Mouse (Mus musculus) kidney, adult 2 months (tissue): Measurements from ENCODE around the gene St8sia1. TPM values are rescaled to one million over a fixed set of nuclear protein-coding genes. Genes with fewer than 3 reads are reported as not detected.

ENCODE experiments used
- DNase-seq: peaks from one replicate; pipeline ENCODE4 v3.0.0; 2021
- H3K27ac ChIP-seq: fragments of 200-500 bp; 2 replicates; pipeline ENCODE4 v1.5.1; 2012; ENCODE audit warnings: low read depth, low read length, control low read depth, inconsistent platforms; ENCODE audit not compliant: insufficient read depth
- H3K27me3 ChIP-seq: fragments of 200-500 bp; replicated peaks from 2 replicates; pipeline ENCODE4 v1.6.1; 2012; ENCODE audit warnings: mild to moderate bottlenecking, moderate library complexity, low read length, inconsistent platforms; ENCODE audit not compliant: control insufficient read depth, insufficient read depth
- H3K36me3 ChIP-seq: fragments of 200-500 bp; 2 replicates; pipeline ENCODE4 v1.6.1; 2012; ENCODE audit warnings: mild to moderate bottlenecking, moderate library complexity, low read length, inconsistent platforms; ENCODE audit not compliant: control insufficient read depth, insufficient read depth
- H3K4me1 ChIP-seq: fragments of 200-500 bp; 2 replicates; pipeline ENCODE4 v1.6.1; 2011; ENCODE audit warnings: low read length; ENCODE audit not compliant: control insufficient read depth, insufficient read depth
- H3K4me3 ChIP-seq: fragments of 200-500 bp; 2 replicates; pipeline ENCODE4 v1.5.1; 2011; ENCODE audit warnings: mild to moderate bottlenecking, low read depth, low read length, control low read depth; ENCODE audit not compliant: insufficient read depth
- CTCF ChIP-seq: fragments of 200-500 bp; conservative IDR thresholded peaks from 2 replicates; pipeline ENCODE4 v1.5.1; 2011; ENCODE audit warnings: low read depth, mild to moderate bottlenecking, control low read depth, low read length, moderate library complexity, mixed read lengths; ENCODE audit not compliant: insufficient read depth, insufficient read length
- POLR2A ChIP-seq: fragments of 200-500 bp; IDR thresholded peaks from one replicate; pipeline ENCODE4 v1.6.1; 2011; ENCODE audit warnings: low read depth, low read length, control low read depth
- WGBS: fragments of 180-500 bp; shearing (Covaris S2); methylation state at CpG from one replicate; pipeline ENCODE4 v1.1.7; 2018; 5-methylcytosine and 5-hydroxymethylcytosine counted together
- polyA plus RNA-seq: library from polyadenylated mRNA; depleted of rRNA; stranded (reverse); fragments of >200 nt; gene quantifications from 2 replicates; pipeline ENCODE4 v1.2.3, GENCODE M21; 2012

St8sia1 gene
- polyA plus RNA-seq, 1 experiment, result 14.3 TPM

DNA sequence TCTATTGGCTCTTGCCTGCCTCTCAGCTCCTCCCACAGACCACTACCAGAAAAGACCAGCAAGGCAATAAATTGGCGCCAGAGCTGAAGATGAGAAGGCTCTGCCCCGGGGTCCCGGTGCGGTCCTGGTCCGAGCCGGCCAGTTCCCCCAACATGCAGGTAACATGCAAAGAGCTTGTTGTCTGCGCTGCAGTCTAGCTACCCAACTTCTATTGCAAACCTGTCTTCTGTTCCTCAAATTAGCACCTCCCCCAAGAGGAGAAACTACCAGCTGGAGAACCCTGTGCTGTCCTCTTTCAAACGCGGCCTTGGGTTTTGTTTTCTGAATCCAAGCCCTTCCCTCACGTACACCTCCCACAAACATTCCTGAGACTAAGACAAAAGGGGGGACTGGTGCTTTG, 1.8 kb downstream of the St8sia1 start:
- TF ChIP-seq CTCF, result no peak
- TF ChIP-seq POLR2A, result no peak
- Histone ChIP-seq H3K27me3 (no peaks in the 10 kb centered on the region), H3K4me3 (peak overlapping the region; percentile 65), H3K36me3 (no peaks in the 10 kb centered on the region), H3K27ac (peak overlapping the region; percentile 39), H3K4me1 (no peaks in the 10 kb centered on the region)
- no peak for DNase-seq
- WGBS, result 70% methylated on average over 10 of the region's 10 CpGs

GRCm38 (mm10) chr6:142961721-142962455, 2.4 kb downstream of the St8sia1 start:
- DNase-seq, result peak; percentile 30
- Histone ChIP-seq H3K27ac (no peak overlapping the region), H3K4me1 (no peaks in the 10 kb centered on the region), H3K36me3 (no peaks in the 10 kb centered on the region), H3K4me3 (peak overlapping the region; percentile 65), H3K27me3 (no peaks in the 10 kb centered on the region)
- whole genome bisulfite sequencing, result 68% methylated on average over 9 of the region's 9 CpGs
- TF ChIP-seq CTCF (no peak), POLR2A (no peak)

GRCm38 (mm10) chr6:142956556-142956955, 7.7 kb downstream of the St8sia1 start:
- no peak overlapping the region for H3K4me3 ChIP-seq
- no peaks in the 10 kb centered on the region for H3K27me3 ChIP-seq
- H3K27ac ChIP-seq, result no peak overlapping the region
- DNase-seq, result no peak
- WGBS, result 90% methylated on average over 4 of the region's 4 CpGs
- H3K36me3 ChIP-seq, result no peaks in the 10 kb centered on the region
- TF ChIP-seq POLR2A, result no peak
- TF ChIP-seq CTCF, result no peak
- H3K4me1 ChIP-seq, result peaks cover 9% of the 10 kb centered on the region

GRCm38 (mm10) chr6:142955281-142955680, 9.0 kb downstream of the St8sia1 start:
- Histone ChIP-seq H3K4me3 (no peak overlapping the region), H3K36me3 (no peaks in the 10 kb centered on the region), H3K27me3 (no peaks in the 10 kb centered on the region), H3K27ac (no peak overlapping the region), H3K4me1 (peaks cover 10% of the 10 kb centered on the region)
- no peak for TF ChIP-seq POLR2A
- no peak for TF ChIP-seq CTCF
- DNase-seq, result no peak
- 92% methylated on average over 3 of the region's 3 CpGs for WGBS

DNA sequence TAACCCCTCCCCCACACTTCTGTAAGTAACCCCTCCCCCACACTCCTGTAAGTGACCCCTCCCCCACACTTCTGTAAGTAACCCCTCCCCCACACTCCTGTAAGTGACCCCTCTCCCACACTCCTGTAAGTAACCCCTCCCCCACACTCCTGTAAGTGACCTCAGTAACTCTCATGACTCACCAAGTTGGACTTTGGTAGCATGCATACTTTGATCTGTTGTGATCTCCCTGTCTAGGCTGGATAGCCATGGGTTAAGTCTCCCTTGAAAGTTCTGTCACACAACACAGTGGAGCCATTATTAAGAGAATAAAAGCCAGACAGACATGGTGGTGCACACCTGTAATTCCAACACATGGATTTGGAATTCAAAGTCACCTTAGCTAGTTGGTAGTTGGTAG, 11.1 kb downstream of the St8sia1 start:
- no peak for TF ChIP-seq POLR2A
- no peak for TF ChIP-seq CTCF
- H3K4me1 ChIP-seq, result peaks cover 10% of the 10 kb centered on the region
- 0 out of 2 replicates have a peak overlapping the region, but pooled peaks have one; percentile 41 for H3K27ac ChIP-seq
- peak; percentile 71 for DNase-seq
- H3K27me3 ChIP-seq, result no peaks in the 10 kb centered on the region
- H3K36me3 ChIP-seq, result no peaks in the 10 kb centered on the region
- no peak overlapping the region for H3K4me3 ChIP-seq

DNA sequence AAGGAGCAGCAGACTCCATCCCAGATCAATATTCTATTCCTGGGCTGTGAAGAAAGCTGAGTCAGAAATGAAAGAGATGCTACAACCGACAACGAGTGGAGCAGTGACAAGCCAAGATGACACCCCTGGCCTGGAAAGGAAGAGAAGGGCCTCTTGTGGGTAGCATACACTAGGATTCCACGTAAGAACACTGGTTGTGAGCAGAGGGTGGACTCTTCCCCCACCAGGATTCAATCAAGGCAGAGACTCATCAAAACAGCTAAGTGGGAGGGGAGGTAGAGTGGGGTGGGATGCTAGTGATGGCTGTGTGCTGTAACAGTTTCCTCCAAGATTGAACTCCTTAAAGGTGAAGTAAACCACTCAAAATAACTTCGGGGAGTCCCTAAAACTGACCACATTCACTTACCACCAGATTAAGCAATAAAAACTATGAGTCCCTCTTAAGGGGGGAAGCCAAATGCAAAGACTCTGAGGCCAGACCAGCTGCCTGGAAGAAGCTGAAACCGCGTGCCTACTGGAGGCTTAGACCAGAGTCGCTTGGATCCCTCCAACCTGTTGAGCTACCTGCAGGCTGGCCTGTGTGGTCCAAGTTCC, 11.8 kb downstream of the St8sia1 start:
- Histone ChIP-seq H3K4me3 (no peak overlapping the region), H3K27me3 (no peaks in the 10 kb centered on the region), H3K4me1 (peaks cover 10% of the 10 kb centered on the region), H3K36me3 (no peaks in the 10 kb centered on the region), H3K27ac (no peak overlapping the region)
- DNase-seq, result no peak
- no peak for TF ChIP-seq CTCF
- TF ChIP-seq POLR2A, result no peak
- 87% methylated on average over 7 of the region's 7 CpGs for WGBS

DNA sequence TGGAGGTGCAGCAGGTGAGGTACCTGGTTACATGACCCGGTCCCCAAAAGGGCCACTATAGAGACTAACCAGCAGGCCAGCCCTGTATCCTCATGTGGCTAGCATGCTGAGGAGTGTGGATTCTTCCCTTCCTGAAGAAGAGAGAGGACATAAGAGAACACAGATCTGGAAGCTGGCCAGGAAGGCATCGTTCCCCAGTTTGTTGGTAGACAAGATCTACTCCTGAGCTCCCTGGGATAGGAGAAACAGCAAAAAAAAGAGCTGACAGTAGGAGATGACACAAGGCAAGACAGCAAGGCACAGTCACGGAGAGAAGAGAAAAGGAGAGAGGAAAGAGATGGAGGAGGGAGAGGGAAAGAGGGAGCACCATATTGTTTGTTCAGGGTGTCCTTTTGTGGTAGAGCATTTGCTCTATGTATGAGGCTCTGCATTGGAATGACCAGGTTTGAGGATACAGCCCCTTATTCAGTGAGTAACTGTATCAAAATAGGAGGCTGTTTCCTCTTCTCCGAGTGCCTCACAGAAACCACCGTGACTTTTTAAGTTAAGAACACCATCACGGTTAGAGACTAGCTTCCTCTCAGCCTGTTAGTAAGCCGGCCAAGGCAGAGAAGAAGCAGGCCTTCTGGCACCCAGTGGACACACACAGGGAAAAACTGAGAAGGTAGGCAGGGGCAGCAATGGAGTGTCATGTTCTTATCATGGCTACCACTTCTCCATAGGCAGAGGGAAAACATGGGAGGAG, 12.5 kb downstream of the St8sia1 start:
- Histone ChIP-seq H3K27me3 (no peaks in the 10 kb centered on the region), H3K27ac (no peak overlapping the region), H3K4me3 (no peak overlapping the region), H3K36me3 (no peaks in the 10 kb centered on the region), H3K4me1 (peaks cover 10% of the 10 kb centered on the region)
- WGBS, result 82% methylated on average over 7 of the region's 7 CpGs
- no peak for TF ChIP-seq POLR2A
- no peak for TF ChIP-seq CTCF
- DNase-seq, result no peak
